Mouse (Mus musculus): Measurements from ENCODE around the gene Olfr1356. TPM values are rescaled to one million over a fixed set of nuclear protein-coding genes. Genes with fewer than 3 reads are reported as not detected.
"Not testable (repeated sequence)": the region's sequence is repeated elsewhere in the genome, so short reads cannot be mapped to it uniquely, and the experiment has no call there.

The Olfr1356 gene
- polyA plus RNA-seq (2015; fragmentation: Nextera tagmentation; extraction: Ambion mirVana): not detected in 2 replicates

- Histone ChIP-seq H3K4me3 (ENCODE audit: low read depth, low read length) (no peak within 1 kb of the TSS), H3K4me2 (replicated peaks; ENCODE audit: low read depth) (no peak within 1 kb of the TSS), H3K9ac (ENCODE audit: low read depth, low read length) (no peak within 1 kb of the TSS), H3K9me3 (ENCODE audit: control insufficient read depth) (no peaks in the 10 kb centered on the region), H3K27me3 (replicated peaks; ENCODE audit: control insufficient read depth, insufficient read depth, low read length) (no peaks in the 10 kb centered on the region), H3K27ac (ENCODE audit: low read depth, low read length) (no peak within 1 kb of the TSS), H3K36me3 (ENCODE audit: control insufficient read depth, insufficient read depth) (no peaks in the 10 kb centered on the region), H3K4me1 (replicated peaks; ENCODE audit: control insufficient read depth, insufficient read depth, low read length) (no peaks in the 10 kb centered on the region)
- 83% methylated on average over 2 of the region's 2 CpGs for WGBS
- no peak for TF ChIP-seq CTCF (IDR thresholded peaks at IDR 0.05; ENCODE audit: low read depth)
- ATAC-seq: no peak
These were observed at the start of gene Olfr1356 for GRCm38 (mm10) chr10:78852066-78852465. Olfr1356 (minus strand) TSS chr10:78852166.

- ATAC-seq: no peak
- H3K9ac ChIP-seq (ENCODE audit: low read depth, low read length): no peak within 1 kb of the TSS
- no peaks in the 10 kb centered on the region for H3K4me1 ChIP-seq (replicated peaks; ENCODE audit: control insufficient read depth, insufficient read depth, low read length)
- no peak within 1 kb of the TSS for H3K4me3 ChIP-seq (ENCODE audit: low read depth, low read length)
- no peaks in the 10 kb centered on the region for H3K9me3 ChIP-seq (ENCODE audit: control insufficient read depth)
- no peaks in the 10 kb centered on the region for H3K27me3 ChIP-seq (replicated peaks; ENCODE audit: control insufficient read depth, insufficient read depth, low read length)
- no peak for TF ChIP-seq CTCF (IDR thresholded peaks at IDR 0.05; ENCODE audit: low read depth)
- H3K27ac ChIP-seq (ENCODE audit: low read depth, low read length): no peak within 1 kb of the TSS
- no peak within 1 kb of the TSS for H3K4me2 ChIP-seq (replicated peaks; ENCODE audit: low read depth)
- H3K36me3 ChIP-seq (ENCODE audit: control insufficient read depth, insufficient read depth): no peaks in the 10 kb centered on the region
- WGBS: 76% methylated on average over 2 of the region's 2 CpGs
These were observed 23.3 kb upstream of the Olfr1356 start, which contains the start of gene Olfr1355 for GRCm38 (mm10) chr10:78875240-78875639. Olfr1355 (plus strand) TSS chr10:78875540.

DNA sequence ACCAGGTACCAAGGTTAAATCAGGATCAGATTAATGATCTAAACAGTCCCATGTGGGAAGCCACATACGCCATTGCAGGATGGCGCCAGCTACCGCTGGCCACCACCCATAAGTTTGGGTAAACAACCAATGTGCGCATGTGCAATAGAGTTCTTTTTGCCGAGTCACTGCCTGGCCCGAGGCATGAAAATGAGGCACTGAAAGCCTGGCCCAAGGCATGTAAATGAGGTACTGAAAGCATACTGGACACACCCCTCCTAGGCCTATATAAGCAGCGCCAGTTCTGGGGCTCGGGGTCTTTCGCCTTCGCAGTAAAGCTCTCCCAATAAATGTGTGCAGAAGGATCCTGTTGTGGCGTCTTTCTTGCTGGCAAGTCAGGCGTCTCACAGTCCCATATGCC lies 11.5 kb downstream of the Olfr1356 start:
- not testable (repeated sequence) for H3K4me2 ChIP-seq (replicated peaks; ENCODE audit: low read depth); H3K4me3 ChIP-seq (ENCODE audit: low read depth, low read length); ATAC-seq; H3K9ac ChIP-seq (ENCODE audit: low read depth, low read length); H3K36me3 ChIP-seq (ENCODE audit: control insufficient read depth, insufficient read depth); H3K27me3 ChIP-seq (replicated peaks; ENCODE audit: control insufficient read depth, insufficient read depth, low read length); H3K27ac ChIP-seq (ENCODE audit: low read depth, low read length); H3K4me1 ChIP-seq (replicated peaks; ENCODE audit: control insufficient read depth, insufficient read depth, low read length); H3K9me3 ChIP-seq (ENCODE audit: control insufficient read depth)
- WGBS: 95% methylated on average over 12 of the region's 12 CpGs

DNA sequence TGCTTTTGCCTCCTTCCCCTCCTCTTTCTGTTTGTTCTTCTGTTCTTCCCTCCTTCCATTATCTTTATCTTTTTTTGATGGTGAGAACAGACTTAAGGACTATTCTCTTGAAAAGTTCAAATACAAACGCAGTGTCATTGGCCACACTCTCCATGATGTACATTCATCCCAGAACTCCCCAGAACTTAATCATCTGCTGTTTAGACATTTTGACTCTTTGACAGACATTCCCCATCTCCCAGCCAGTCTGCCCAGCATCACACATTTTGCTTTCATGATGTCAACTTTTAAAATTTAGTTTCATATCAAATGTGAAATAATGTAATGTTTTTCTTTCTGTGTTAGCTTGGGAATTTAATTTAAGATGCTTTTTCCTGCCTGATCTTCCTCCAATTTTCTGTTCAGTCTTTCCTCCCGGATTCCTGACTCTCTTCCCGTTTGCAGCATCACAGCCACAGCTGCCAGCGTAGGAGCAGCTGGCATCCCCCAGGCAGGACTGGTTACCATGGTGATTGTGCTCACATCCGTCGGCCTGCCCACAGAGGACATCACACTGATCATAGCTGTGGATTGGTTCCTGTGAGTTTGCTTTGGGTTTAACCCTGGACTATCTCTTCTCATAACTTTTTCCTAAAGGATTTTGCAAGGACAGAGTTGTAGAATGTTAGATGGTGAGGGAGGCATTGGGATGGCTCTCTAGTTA lies 39.5 kb downstream of the Olfr1356 start:
- no peak overlapping the region for H3K27ac ChIP-seq (ENCODE audit: low read depth, low read length)
- no peak overlapping the region for H3K4me2 ChIP-seq (replicated peaks; ENCODE audit: low read depth)
- no peak for ATAC-seq
- H3K4me3 ChIP-seq (ENCODE audit: low read depth, low read length): no peak overlapping the region
- WGBS: 57% methylated on average over 6 of the region's 6 CpGs
- H3K9me3 ChIP-seq (ENCODE audit: control insufficient read depth): no peaks in the 10 kb centered on the region
- H3K9ac ChIP-seq (ENCODE audit: low read depth, low read length): no peak overlapping the region
- H3K36me3 ChIP-seq (ENCODE audit: control insufficient read depth, insufficient read depth): no peaks in the 10 kb centered on the region
- H3K27me3 ChIP-seq (replicated peaks; ENCODE audit: control insufficient read depth, insufficient read depth, low read length): no peaks in the 10 kb centered on the region
- no peaks in the 10 kb centered on the region for H3K4me1 ChIP-seq (replicated peaks; ENCODE audit: control insufficient read depth, insufficient read depth, low read length)
- no peak for TF ChIP-seq CTCF (IDR thresholded peaks at IDR 0.05; ENCODE audit: low read depth)

DNA sequence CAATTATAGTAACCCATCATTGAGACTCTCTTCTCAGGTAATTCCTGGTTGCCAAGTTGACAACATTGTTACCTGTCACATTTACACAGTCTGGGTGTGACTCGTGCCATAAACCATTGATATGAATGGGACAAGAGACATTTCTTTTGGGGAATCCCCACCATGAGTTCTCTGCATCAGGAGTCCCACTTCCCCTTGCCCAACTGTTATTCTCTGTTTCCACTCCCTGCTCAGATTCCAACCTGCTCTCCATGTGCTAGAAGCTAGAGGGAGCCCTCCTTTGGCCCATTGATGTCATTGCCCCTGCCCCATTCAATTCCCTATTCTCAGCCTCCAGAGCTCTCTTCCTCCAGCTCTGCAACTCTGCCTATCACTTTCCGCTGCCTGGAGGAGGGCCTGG lies 50.5 kb downstream of the Olfr1356 start:
- H3K9ac ChIP-seq (ENCODE audit: low read depth, low read length): no peak overlapping the region
- no peaks in the 10 kb centered on the region for H3K4me1 ChIP-seq (replicated peaks; ENCODE audit: control insufficient read depth, insufficient read depth, low read length)
- no peak overlapping the region for H3K4me3 ChIP-seq (ENCODE audit: low read depth, low read length)
- H3K4me2 ChIP-seq (replicated peaks; ENCODE audit: low read depth): no peak overlapping the region
- no peaks in the 10 kb centered on the region for H3K9me3 ChIP-seq (ENCODE audit: control insufficient read depth)
- no peak overlapping the region for H3K27ac ChIP-seq (ENCODE audit: low read depth, low read length)
- no peaks in the 10 kb centered on the region for H3K36me3 ChIP-seq (ENCODE audit: control insufficient read depth, insufficient read depth)
- WGBS: 72% methylated on average over 2 of the region's 2 CpGs
- no peak for ATAC-seq
- no peaks in the 10 kb centered on the region for H3K27me3 ChIP-seq (replicated peaks; ENCODE audit: control insufficient read depth, insufficient read depth, low read length)
- TF ChIP-seq CTCF (IDR thresholded peaks at IDR 0.05; ENCODE audit: low read depth): no peak

Other genes with a start within 250 kb of the Olfr1356 start
- not detected in 2 replicates for gene Olfr1357, start 234.1 kb downstream of the Olfr1356 start, polyA plus RNA-seq (2015; fragmentation: Nextera tagmentation; extraction: Ambion mirVana)
- gene Casp14, start 133.9 kb downstream of the Olfr1356 start, polyA plus RNA-seq (2015; fragmentation: Nextera tagmentation; extraction: Ambion mirVana): 0.10 and 0.30 TPM in 2 replicates
- gene Ccdc105, start 99.1 kb downstream of the Olfr1356 start, polyA plus RNA-seq (2015; fragmentation: Nextera tagmentation; extraction: Ambion mirVana): not detected in 2 replicates
- 0.38 and 0.51 TPM in 2 replicates for gene Slc1a6, start 71.7 kb downstream of the Olfr1356 start, polyA plus RNA-seq (2015; fragmentation: Nextera tagmentation; extraction: Ambion mirVana)
- gene Olfr1355, start 23.4 kb upstream of the Olfr1356 start, polyA plus RNA-seq (2015; fragmentation: Nextera tagmentation; extraction: Ambion mirVana): not detected in 2 replicates
- gene Olfr1354, start 61.0 kb upstream of the Olfr1356 start, polyA plus RNA-seq (2015; fragmentation: Nextera tagmentation; extraction: Ambion mirVana): not detected in 2 replicates
- not detected in 2 replicates for gene Olfr8, start 98.5 kb upstream of the Olfr1356 start, polyA plus RNA-seq (2015; fragmentation: Nextera tagmentation; extraction: Ambion mirVana)
- gene Olfr1353, start 111.1 kb upstream of the Olfr1356 start, polyA plus RNA-seq (2015; fragmentation: Nextera tagmentation; extraction: Ambion mirVana): not detected in 2 replicates
- gene Olfr1352, start 128.9 kb upstream of the Olfr1356 start, polyA plus RNA-seq (2015; fragmentation: Nextera tagmentation; extraction: Ambion mirVana): not detected in 2 replicates
- gene Olfr1351, start 160.3 kb upstream of the Olfr1356 start, polyA plus RNA-seq (2015; fragmentation: Nextera tagmentation; extraction: Ambion mirVana): not detected in 2 replicates
- 0.14 TPM in 1 of 2 replicates, not detected in the other for gene Olfr57, start 176.6 kb upstream of the Olfr1356 start, polyA plus RNA-seq (2015; fragmentation: Nextera tagmentation; extraction: Ambion mirVana)
- 6.2 and 6.4 TPM in 2 replicates for gene 2610008E11Rik, start 245.4 kb upstream of the Olfr1356 start, polyA plus RNA-seq (2015; fragmentation: Nextera tagmentation; extraction: Ambion mirVana)

Data from intestine, postnatal 0 days (tissue).